Mouse (Mus musculus): ENCODE results near the gene Sult1a1. TPM values are rescaled to one million over a fixed set of nuclear protein-coding genes. Genes with fewer than 3 reads are reported as not detected.

Gene Sult1a1
- total RNA-seq, 4 experiments from 2014 or later = 18.6 to 38.7 (median 31.5) TPM

DNA sequence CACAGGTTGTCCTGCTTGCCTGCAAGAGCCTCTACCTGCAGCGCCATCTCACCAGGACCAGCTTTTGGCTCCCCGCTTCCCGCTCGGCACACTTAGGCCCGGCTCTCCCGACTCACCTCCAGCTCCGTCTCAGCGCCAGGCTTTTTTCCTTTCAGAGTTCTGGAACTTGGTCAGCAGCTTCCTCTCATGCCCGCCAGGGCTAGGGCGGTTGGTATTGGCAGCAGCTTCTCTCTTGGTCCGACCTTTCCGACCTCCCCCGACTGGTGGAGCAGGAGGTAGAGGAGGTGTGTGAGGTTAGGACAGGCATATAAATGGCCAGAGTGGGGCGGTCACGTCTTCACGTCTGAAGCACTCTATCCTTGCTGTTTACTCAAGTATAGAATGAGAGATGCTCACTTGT lies 51.5 kb downstream of the Sult1a1 start:
- DNase-seq (ENCODE audit: low spot score) = no peak

GRCm38 (mm10) chr7:126623381-126623780 lies 52.9 kb downstream of the Sult1a1 start:
- DNase-seq (ENCODE audit: low spot score) = no peak

Other genes starting within 250 kb of the Sult1a1 start
- 1 to 10 TPM; 5.9 to 9.9 (median 6.0) TPM for gene Rabep2, start 247.7 kb downstream of the Sult1a1 start, total RNA-seq (2022)
- 10 to 100 TPM in 1 of 4 experiments, 1 to 10 TPM in 3; 6.8 to 12.2 (median 8.8) TPM for gene Atp2a1, start 213.3 kb downstream of the Sult1a1 start, total RNA-seq (2022)
- 10 to 100 TPM; 38.6 to 46.6 (median 44.3) TPM for gene Sh2b1, start 201.0 kb downstream of the Sult1a1 start, total RNA-seq (2022)
- gene Tufm, start 189.1 kb downstream of the Sult1a1 start, total RNA-seq (2022) = 100 to 1,000 TPM; 288 to 326 (median 304) TPM
- gene Atxn2l, start 173.0 kb downstream of the Sult1a1 start, total RNA-seq (2022) = 10 to 100 TPM; 30.7 to 39.3 (median 35.2) TPM
- 100 to 1,000 TPM; 141 to 155 (median 143) TPM for gene Eif3c, start 110.0 kb downstream of the Sult1a1 start, total RNA-seq (2022)
- 1 to 10 TPM in 2 of 4 experiments, under 1 TPM in 2; 0.44 to 1.9 (median 0.75) TPM for gene Apobr, start 91.5 kb downstream of the Sult1a1 start, total RNA-seq (2022)
- 10 to 100 TPM; 12.9 to 15.6 (median 14.1) TPM for gene Cln3, start 90.6 kb downstream of the Sult1a1 start, total RNA-seq (2022)
- not detected for gene Il27, start 81.5 kb downstream of the Sult1a1 start, total RNA-seq (2022)
- 1 to 10 TPM; 3.5 to 5.3 (median 4.7) TPM for gene Nupr1, start 45.6 kb downstream of the Sult1a1 start, total RNA-seq (2022)
- gene Sgf29, start 27.1 kb downstream of the Sult1a1 start, total RNA-seq (2022) = 10 to 100 TPM; 21.6 to 26.2 (median 24.9) TPM
- gene Bola2, start 19.0 kb upstream of the Sult1a1 start, total RNA-seq (2022) = 10 to 100 TPM; 52.4 to 70.4 (median 56.4) TPM
- 1 to 10 TPM; 3.2 to 6.2 (median 5.4) TPM for gene Slx1b, start 19.4 kb upstream of the Sult1a1 start, total RNA-seq (2022)
- 10 to 100 TPM in 1 of 4 experiments, 1 to 10 TPM in 3; 4.9 to 10.0 (median 6.2) TPM for gene Coro1a, start 31.4 kb upstream of the Sult1a1 start, total RNA-seq (2022)
- 10 to 100 TPM; 46.5 to 52.3 (median 50.4) TPM for gene Mapk3, start 83.2 kb upstream of the Sult1a1 start, total RNA-seq (2022)
- gene Gdpd3, start 89.9 kb upstream of the Sult1a1 start, total RNA-seq (2022) = 1 to 10 TPM; 1.3 to 2.2 (median 1.8) TPM
- 10 to 100 TPM; 46.6 to 99.6 (median 72.6) TPM for gene Ypel3, start 100.5 kb upstream of the Sult1a1 start, total RNA-seq (2022)
- under 1 TPM; 0.40 to 0.49 (median 0.42) TPM for gene Tbx6, start 105.1 kb upstream of the Sult1a1 start, total RNA-seq (2022)
- gene Ppp4c, start 116.1 kb upstream of the Sult1a1 start, total RNA-seq (2022) = 10 to 100 TPM; 32.7 to 36.8 (median 34.5) TPM
- 10 to 100 TPM in 1 of 4 experiments, 1 to 10 TPM in 3; 6.9 to 10.1 (median 8.0) TPM for gene Fam57b, start 121.2 kb upstream of the Sult1a1 start, total RNA-seq (2022)
- not detected for gene 4930451I11Rik, start 155.2 kb upstream of the Sult1a1 start, total RNA-seq (2022)
- gene Doc2a, start 171.0 kb upstream of the Sult1a1 start, total RNA-seq (2022) = not detected
- 1 to 10 TPM; 4.8 to 9.6 (median 6.4) TPM for gene Hirip3, start 185.5 kb upstream of the Sult1a1 start, total RNA-seq (2022)
- 10 to 100 TPM; 18.3 to 23.9 (median 21.3) TPM for gene Ino80e, start 185.9 kb upstream of the Sult1a1 start, total RNA-seq (2022)
- 10 to 100 TPM; 35.8 to 40.4 (median 38.5) TPM for gene Taok2, start 208.3 kb upstream of the Sult1a1 start, total RNA-seq (2022)
- gene Tmem219, start 246.5 kb upstream of the Sult1a1 start, total RNA-seq (2022) = 10 to 100 TPM; 10.3 to 13.1 (median 12.6) TPM

Data from heart, adult 8-10 months (tissue).